Mouse (Mus musculus): ENCODE results near the gene Slc34a1.
"Not testable (repeated sequence)": the region's sequence is repeated elsewhere in the genome, so short reads cannot be mapped to it uniquely, and the experiment has no call there.

Slc34a1 gene

DNA sequence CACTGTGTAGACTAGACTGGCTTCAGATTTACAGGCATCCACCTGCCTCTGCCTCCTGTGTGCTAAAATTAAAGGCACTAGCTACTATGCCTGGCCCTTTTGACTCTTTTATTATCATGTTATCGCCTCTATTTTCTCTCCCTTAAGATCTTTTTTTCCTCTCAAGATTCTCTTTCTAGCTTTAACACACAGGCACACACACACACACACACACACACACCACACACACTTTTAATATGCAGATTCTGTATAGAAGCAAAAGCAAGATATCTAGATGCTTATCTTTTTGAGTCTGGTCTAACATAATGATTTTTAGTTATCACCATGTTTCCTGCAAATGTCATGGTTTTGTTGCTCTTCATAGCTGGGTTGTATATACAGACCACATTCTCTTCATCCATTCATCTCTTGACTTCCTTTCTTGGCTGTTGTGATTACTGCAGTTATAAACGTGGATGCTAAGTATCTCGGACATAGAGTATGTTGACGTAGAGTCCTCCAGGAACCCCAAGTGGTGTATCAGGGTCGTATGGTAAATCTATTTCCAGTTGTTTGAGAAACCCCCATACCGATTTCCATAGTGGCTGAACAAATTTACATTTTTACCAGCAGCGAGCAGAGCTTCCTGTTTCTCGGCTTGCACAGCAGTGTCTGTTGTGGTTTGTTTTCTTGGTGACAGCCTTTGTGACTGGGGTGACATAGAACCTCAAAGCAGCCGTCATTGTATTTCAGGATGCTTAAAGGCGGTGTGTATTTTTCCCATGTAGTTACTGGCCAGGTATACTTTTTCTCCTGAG lies 34.1 kb downstream of the Slc34a1 start:
- DNase-seq (ENCODE audit: low read depth in 1 of 2, low spot score in 2 of 2): peak in 1 of 2 experiments; percentile 40

GRCm38 (mm10) chr13:55437111-55437629 lies 39.2 kb downstream of the Slc34a1 start:
- not testable (repeated sequence) for DNase-seq (ENCODE audit: low read depth in 1 of 2, low spot score in 2 of 2)

DNA sequence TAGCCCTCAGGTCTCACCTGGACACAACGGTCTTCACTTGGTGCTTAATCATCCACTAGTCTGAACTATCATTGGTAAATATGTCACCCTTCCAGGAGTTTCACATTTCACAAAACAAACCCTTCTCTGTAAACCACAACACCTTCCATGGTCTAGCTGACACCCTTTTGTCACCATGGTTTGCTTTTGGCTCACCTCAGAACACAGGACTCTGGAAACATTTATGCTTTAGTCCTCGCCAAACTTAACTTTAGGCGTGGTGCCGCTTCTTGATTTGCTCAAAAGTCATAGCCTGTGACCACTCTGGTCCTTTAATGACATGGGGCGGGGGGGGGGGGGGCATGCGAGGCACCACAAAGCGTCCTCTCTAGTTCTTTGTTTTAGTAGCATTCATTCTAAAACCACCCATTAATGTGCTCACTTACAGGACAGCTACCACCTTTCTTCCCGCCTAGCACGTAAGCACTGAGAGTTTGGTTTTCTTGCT lies 45.9 kb downstream of the Slc34a1 start:
- DNase-seq (ENCODE audit: low read depth in 1 of 2, low spot score in 2 of 2): no peak

GRCm38 (mm10) chr13:55444286-55444936 lies 46.4 kb downstream of the Slc34a1 start:
- DNase-seq (ENCODE audit: low read depth in 1 of 2, low spot score in 2 of 2): no peak

- peak; percentile 99 for DNase-seq (ENCODE audit: low read depth in 1 of 2, low spot score in 2 of 2)
These were observed 46.9 kb downstream of the Slc34a1 start, which contains the start of gene Grk6 for GRCm38 (mm10) chr13:55444937-55445315. Gene Grk6 (plus strand): TSS chr13:55445072.

DNA sequence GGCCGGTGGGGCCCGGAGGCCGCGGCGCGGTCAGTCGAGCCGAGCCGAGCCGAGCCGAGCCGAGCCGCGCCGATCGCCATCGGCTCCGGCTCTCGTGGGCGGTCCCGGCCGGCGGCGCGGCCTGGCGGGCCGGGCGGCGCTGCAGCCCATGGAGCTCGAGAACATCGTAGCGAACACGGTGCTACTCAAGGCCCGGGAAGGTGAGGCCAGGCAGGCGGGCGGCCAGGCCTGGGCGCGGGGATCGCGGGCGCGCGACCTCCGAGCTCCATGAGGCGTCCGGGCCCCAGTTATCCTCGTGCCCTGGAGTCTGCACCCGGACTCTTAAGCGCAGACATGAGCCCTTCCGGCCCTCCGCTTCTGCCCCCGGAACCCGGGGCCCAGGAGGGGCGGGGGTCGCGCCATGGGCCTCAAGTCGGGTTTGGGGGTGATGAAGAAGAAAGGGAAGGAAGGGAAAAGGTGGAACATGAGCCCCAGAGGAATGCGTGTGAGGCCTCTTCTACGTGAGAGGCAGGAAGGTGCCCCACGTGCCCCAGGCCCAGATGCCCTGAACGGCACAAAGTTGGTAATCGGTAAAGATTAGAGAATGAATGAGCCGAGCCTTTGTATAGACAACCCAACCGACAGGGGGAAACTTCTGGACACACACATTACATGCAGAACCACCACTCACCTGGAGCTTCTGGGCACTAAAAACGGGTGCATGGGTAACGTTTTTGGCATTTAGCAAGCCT lies 47.5 kb downstream of the Slc34a1 start:
- DNase-seq (ENCODE audit: low read depth in 1 of 2, low spot score in 2 of 2): no peak

DNA sequence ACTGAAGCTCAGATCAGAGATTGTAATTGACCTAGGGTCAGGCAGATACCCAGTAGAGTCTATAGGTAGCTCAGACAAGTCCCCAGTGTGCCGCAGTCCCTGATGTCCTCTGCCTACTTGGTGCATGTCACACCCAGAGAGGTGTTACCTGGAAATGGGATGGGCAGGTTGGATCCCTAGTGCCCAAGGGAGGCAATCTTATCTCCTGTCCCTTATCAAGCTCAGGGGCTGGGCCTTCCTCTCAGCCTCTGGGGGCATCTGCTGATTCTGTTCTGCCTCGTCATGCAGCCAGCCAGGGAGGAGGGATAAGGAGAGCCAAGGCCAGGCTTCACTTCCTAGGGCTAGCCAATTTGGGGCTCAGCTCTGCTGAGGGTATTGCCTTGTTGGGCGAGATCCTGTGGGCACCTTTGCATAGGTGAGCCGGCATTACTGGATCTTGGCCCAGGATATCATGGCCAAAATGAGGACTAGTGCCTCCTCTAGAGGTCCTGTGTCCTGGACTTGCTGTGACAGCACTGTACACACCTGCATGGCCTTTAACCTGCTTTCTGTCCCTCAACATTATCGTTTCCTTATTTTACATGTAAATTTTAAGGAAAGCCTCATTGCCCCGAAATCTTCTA lies 48.6 kb downstream of the Slc34a1 start:
- DNase-seq (ENCODE audit: low read depth in 1 of 2, low spot score in 2 of 2): no peak

DNA sequence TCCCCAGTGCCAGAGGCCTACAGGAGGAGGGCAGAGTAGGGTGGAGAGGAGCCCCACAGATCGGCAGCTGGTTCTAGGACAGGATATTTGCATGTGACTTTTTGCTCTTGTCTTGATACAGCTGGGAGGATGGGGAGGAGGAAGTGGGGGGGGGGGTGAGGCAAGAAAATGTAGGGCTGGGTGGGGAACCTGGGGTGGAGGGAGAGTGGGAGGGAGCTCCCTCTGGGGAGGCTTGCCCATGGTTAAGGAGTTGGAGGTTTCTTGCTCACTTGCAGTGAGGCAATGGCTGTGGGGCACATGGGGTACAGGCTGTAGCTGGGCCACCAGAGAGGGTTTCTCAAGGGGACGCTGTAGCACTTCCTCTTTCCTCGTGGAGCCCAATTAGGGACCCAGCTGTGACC lies 49.6 kb downstream of the Slc34a1 start:
- peak; percentile 77 to 79 for DNase-seq (ENCODE audit: low read depth in 1 of 2, low spot score in 2 of 2)

DNA sequence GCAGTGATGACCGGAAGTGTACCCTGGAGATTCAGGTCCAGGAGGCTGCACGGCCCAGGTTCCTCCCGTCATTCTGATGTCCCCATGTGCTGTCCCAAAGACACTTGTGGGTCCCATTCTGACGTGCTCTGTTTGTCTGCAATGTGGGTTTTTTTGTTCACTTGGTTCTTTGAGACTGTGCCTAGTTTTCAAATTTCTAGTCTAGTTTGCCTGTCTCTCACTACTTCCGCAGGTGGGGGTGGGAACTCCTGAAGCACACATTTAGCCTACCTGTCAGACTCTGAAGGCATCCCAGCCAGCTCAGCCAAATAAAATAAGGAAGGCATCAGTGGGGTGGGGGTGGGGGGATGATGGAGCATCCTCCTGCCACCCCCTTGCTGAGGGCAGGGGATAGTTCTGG lies 50.1 kb downstream of the Slc34a1 start:
- no peak for DNase-seq (ENCODE audit: low read depth in 1 of 2, low spot score in 2 of 2)

DNA sequence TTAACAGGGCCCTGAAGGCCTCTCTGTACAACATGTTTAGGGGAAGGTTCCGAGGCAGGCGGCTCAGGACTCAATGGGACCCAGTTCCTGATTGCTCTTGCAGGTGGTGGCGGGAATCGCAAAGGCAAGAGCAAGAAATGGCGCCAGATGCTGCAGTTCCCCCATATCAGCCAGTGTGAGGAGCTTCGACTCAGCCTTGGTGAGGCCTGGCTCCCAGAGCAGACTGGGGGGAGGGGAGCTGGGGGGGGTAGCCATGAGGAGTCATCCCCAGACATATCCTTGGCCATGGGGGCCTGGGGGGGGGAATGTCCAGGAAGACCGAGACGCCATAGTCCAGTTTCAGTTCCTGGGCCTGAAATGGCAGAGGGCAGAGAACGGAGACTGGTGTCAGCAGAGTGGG lies 51.2 kb downstream of the Slc34a1 start:
- DNase-seq (ENCODE audit: low read depth in 1 of 2, low spot score in 2 of 2): no peak

GRCm38 (mm10) chr13:55449679-55450441 lies 51.9 kb downstream of the Slc34a1 start:
- DNase-seq (ENCODE audit: low read depth in 1 of 2, low spot score in 2 of 2): no peak

- DNase-seq (ENCODE audit: low read depth in 1 of 2, low spot score in 2 of 2): no peak
These were observed 52.6 kb downstream of the Slc34a1 start for GRCm38 (mm10) chr13:55450511-55450980.

- DNase-seq (ENCODE audit: low read depth in 1 of 2, low spot score in 2 of 2): no peak
These were observed 53.3 kb downstream of the Slc34a1 start for GRCm38 (mm10) chr13:55451296-55451695.

DNA sequence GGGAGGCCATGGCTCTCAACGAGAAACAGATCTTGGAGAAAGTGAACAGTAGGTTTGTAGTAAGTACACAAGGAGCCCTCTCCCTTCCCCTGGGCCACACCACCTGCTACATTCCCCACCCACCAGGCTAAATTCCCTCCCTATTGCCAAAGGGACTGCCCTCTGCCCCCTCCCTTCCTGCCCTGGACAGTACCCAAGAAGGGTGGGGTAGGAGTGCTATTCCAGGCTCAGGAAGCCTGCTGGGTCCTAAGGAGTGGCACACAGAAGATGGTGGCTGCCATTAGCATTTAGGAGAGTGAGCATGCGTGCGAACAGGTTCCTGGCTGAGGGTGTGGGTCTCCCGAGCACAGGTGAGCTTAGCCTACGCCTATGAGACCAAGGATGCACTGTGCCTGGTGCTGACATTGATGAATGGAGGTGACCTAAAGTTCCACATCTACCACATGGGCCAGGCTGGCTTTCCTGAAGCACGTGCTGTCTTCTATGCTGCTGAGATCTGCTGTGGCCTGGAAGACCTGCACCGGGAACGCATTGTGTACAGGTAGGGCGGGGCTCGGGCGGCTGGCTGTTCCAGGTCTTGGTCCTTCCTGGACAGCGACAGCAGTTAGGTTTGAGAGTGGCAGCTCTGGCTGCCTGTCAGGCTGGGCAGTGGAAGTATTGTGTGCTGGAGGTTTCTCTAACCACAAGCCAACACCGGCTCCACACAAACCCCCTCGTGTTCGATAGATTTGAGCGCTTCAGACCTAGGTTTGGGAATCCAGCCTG lies 54.0 kb downstream of the Slc34a1 start:
- no peak for DNase-seq (ENCODE audit: low read depth in 1 of 2, low spot score in 2 of 2)

DNA sequence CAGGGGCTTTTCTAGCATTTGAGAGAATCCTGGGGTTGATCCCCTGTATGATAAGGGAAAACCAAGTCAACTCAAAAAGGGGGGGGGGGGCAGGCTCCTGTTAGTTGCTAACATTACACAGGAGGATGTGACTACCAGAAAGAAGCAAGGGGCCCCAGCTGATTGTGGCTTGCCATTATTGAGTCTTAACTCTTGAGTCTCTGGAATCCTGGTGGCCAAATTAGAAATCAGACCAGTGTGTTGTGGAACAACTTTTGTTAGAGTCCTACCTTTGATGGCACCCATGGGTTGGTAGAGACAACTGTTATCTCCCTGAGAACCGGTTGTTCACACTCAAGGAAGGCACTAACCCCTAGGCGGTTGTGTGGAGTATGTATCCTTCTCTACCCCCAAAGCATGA lies 65.0 kb downstream of the Slc34a1 start:
- no peak for DNase-seq (ENCODE audit: low read depth in 1 of 2, low spot score in 2 of 2)

GRCm38 (mm10) chr13:55463399-55464026 lies 65.5 kb downstream of the Slc34a1 start:
- no peak for DNase-seq (ENCODE audit: low read depth in 1 of 2, low spot score in 2 of 2)

DNA sequence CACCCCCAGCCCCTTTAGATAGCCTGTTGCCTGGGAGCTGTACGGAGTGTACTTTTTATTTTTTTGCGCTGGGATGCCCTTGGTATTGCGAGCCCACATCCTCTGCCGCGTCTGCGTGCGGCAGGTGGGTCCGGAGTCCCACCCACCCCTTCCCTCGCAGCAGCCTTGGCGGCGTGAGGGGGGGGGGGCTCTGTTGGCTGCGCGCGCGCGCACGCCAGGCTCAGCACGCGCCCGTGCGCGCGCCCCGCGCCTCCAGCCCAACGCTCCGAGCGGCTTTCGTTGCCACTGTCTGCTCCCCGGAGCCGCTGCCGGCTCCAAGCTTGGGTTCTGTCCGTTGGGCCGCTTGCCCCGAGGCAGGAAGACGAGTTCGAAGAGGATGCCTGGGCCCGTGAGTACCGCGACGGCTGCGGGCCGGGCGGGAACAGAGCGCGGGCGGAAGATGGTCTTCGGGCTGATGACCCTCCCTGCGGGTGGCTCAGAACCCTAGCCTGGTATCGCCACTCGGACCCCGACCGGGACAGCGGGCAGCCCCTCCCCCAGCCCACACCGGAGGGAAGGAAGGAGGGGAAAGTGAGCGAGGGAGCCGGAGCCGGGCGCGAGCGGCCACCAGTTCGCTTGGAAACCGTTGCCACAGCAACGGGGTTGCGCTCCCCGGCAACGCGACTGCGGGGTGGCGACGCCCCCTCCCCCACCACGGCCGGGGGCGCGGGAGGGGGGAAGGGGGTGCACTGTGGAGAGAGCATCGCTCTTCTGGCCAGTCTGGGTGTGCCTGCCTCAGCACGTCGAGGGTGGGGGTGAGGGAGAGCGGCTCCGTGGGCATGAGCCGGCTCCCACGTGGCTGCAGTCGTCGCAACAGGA lies 66.3 kb downstream of the Slc34a1 start, which contains the start of gene Prr7:
TSS of gene Prr7 (plus strand) at position 241 of the 858 bp plus-strand sequence.
- DNase-seq (ENCODE audit: low read depth in 1 of 2, low spot score in 2 of 2): no peak

DNA sequence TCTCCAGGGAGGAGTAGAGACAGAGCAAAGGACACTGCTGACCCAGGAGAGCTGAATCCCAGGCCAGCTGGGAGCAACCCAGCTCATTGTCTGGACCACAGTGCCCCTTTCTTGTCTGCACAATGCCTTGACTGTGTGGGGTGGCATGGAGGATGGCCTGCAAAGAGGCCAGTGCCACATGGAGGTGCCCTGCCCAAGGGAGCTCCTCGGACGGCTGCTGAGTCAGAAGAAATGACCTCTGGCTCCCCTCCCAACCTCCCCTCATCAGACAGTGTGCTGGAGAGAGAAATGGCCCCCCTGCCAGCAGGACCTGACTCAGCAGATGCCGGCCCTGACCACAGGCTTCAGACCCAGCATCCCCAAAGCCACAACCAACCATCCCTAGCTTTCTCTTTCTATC lies 67.2 kb downstream of the Slc34a1 start:
- no peak for DNase-seq (ENCODE audit: low read depth in 1 of 2, low spot score in 2 of 2)
